Mouse (Mus musculus): Measurements from ENCODE around the gene Cers1. TPM values are rescaled to one million over a fixed set of nuclear protein-coding genes. Genes with fewer than 3 reads are reported as not detected.

Gene Cers1
- total and polyA plus RNA-seq, 3 experiments, result 0.13 TPM; not detected in 2

DNA sequence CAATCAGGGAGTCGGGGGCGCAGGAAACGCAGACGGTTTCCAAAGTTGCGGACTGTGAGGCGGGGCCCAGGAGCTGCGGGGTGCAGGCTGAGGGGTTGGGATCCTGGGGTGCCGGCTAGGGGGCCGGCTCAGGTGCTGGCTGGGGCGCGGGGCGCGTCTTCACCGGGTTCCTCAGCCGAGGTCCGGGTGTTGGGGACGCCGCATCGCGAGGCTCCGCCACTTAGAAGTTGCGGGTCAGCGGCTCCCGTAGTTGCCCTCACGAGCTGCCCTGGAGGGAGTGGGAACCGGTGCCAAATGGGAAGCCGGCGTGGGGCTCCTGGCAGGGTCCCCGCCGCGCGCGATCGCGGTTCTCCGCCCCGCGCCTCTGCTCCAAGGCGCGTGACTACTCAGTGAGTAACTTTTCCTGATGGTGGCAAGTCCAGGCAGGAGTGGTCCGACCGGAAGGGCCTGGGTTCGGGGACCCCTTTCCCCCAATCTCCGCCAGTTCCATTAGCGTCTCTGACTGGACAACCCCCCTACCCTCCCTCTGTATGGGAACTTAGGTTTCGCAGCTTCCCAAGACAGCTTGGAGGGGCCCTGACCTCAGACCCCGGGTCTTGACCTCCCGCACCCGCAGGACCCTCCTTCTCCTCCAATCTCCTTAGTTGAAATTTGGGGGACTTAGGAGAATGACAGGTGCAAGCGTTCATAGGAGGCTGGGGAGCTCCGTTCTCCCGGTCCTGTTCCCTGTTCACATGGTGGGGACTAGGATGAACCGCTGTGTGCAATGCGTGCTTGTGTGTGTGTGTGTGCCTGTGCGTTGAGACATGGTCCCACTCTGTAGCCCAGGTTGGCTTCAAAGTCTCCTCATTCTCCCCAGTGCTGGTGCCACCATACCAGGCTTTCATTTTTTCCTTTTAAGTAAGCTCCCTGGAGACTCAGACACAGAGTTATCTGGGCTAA, 32.2 kb upstream of the Cers1 start:
- Histone ChIP-seq H3K9me3 (replicated peaks; ENCODE audit: low read length) (peaks cover 3% of the 10 kb centered on the region), H3K79me2 (replicated peaks; ENCODE audit: control insufficient read depth, extremely low read depth, insufficient read depth, poor library complexity, severe bottlenecking) (no peaks in the 10 kb centered on the region), H3K36me3 (replicated peaks in 1 of 2; ENCODE audit: control insufficient read depth in 1 of 2, insufficient read depth in 1 of 2, low read length in 1 of 2) (peaks cover 13 to 32% of the 10 kb centered on the region in 2 experiments), H3K27ac (ENCODE audit: insufficient read depth, low read depth) (no peak overlapping the region), H3K4me3 (replicated peaks in 1 of 3; ENCODE audit: low read depth in 2 of 3, low read length in 2 of 3, poor library complexity in 1 of 3) (peak overlapping the region; percentile 74 to 96 (median 88)), H3K27me3 (replicated peaks) (no peaks in the 10 kb centered on the region), H3K4me1 (ENCODE audit: control insufficient read depth in 1 of 2, insufficient read depth in 2 of 2) (peaks cover 5 to 15% of the 10 kb centered on the region in 2 experiments), H3K4me2 (ENCODE audit: insufficient read depth, low read depth, poor library complexity, severe bottlenecking) (peak overlapping the region; percentile 45), H3K9ac (ENCODE audit: insufficient read depth, low read depth) (peak overlapping the region; percentile 92)
- TF ChIP-seq RAD21 (IDR thresholded peaks at IDR 0.05; ENCODE audit: low read depth, low read length) (no peak), USF2 (conservative IDR thresholded peaks at IDR 0.05; ENCODE audit: low read depth, low read length) (no peak), JUND (conservative IDR thresholded peaks at IDR 0.05; ENCODE audit: low read depth, low read length) (no peak), E2F4 (IDR thresholded peaks at IDR 0.05; ENCODE audit: insufficient replicate concordance, low read depth, low read length) (no peak), ETS1 (conservative IDR thresholded peaks at IDR 0.05; ENCODE audit: low read depth, low read length) (no peak), TBP (conservative IDR thresholded peaks at IDR 0.05; ENCODE audit: low read depth, low read length) (no peak), PAX5 (IDR thresholded peaks at IDR 0.05; ENCODE audit: low read length) (no peak), BHLHE40 (IDR thresholded peaks at IDR 0.05; ENCODE audit: low read depth, low read length) (no peak), MEF2A (IDR thresholded peaks at IDR 0.05; ENCODE audit: borderline replicate concordance, low read depth, low read length) (no peak), MAFK (IDR thresholded peaks at IDR 0.05; ENCODE audit: insufficient replicate concordance, low read length) (no peak), POLR2AphosphoS2 (IDR thresholded peaks at IDR 0.05; ENCODE audit: low read depth, low read length) (no peak), ZC3H11A (IDR thresholded peaks at IDR 0.05; ENCODE audit: low read depth, low read length) (no peak), MAZ (IDR thresholded peaks at IDR 0.05; ENCODE audit: low read depth, low read length) (no peak), SMC3 (IDR thresholded peaks at IDR 0.05; ENCODE audit: low read depth, low read length) (no peak), UBTF (IDR thresholded peaks at IDR 0.05; ENCODE audit: low read depth, low read length) (no peak), EP300 (IDR thresholded peaks at IDR 0.05; ENCODE audit: low read length) (no peak), MYC (IDR thresholded peaks at IDR 0.05; ENCODE audit: low read depth, low read length) (no peak), ZKSCAN1 (IDR thresholded peaks at IDR 0.05; ENCODE audit: borderline replicate concordance, low read depth, low read length) (no peak), GABPA (IDR thresholded peaks at IDR 0.05; ENCODE audit: insufficient replicate concordance, low read depth, low read length) (no peak)
- dilution Hi-C loops (cut with MboI; ENCODE audit: extremely low pct_ligation_motif_present, extremely low pct_unique_long_range_greater_than_20kb, low sequenced_read_pairs) (no loop called here), in situ Hi-C loops (cut with MboI; ENCODE audit: low pct_ligation_motif_present, low pct_unique_long_range_greater_than_20kb, low sequenced_read_pairs) (no loop called here)
- DNase-seq (ENCODE audit: extremely low read depth), result no peak
